Mouse (Mus musculus) embryonic facial prominence, embryonic 11.5 days (tissue): ENCODE results near the gene Spint2. TPM values are rescaled to one million over a fixed set of nuclear protein-coding genes. Genes with fewer than 3 reads are reported as not detected.
A peak's percentile ranks its signal among the peaks of the same experiment; 100 is the strongest.

Experiments
- ATAC-seq: fragments of 200-750 bp; cut with Nextera tagmentation; replicated peaks from 2 replicates; pipeline ENCODE4 v1.8.0; 2017; ENCODE audit warnings: low read depth; ENCODE audit not compliant: insufficient number of reproducible peaks, low FRiP score, low TSS enrichment
- DNase-seq: peaks from one replicate; pipeline ENCODE4 v3.0.0-alpha.2; 2015; ENCODE audit warnings: low spot score
- H3K27ac ChIP-seq: fragments of 300-500 bp; sonication (generic); replicated peaks from 2 replicates; pipeline ENCODE4 v1.5.1; 2014; ENCODE audit warnings: mild to moderate bottlenecking, low read depth, low read length, control low read depth
- H3K27me3 ChIP-seq: fragments of 300-500 bp; sonication (generic); 2 replicates; pipeline ENCODE4 v1.6.1; 2014; ENCODE audit warnings: mild to moderate bottlenecking, low read length, moderate library complexity, mixed read lengths; ENCODE audit not compliant: control insufficient read depth, insufficient read depth
- H3K36me3 ChIP-seq: fragments of 300-500 bp; sonication (generic); replicated peaks from 2 replicates; pipeline ENCODE4 v1.6.1; 2014; ENCODE audit warnings: low read depth, mild to moderate bottlenecking, low read length, moderate library complexity, mixed read lengths; ENCODE audit not compliant: control insufficient read depth, insufficient read depth
- H3K4me1 ChIP-seq: fragments of 300-500 bp; sonication (generic); 2 replicates; pipeline ENCODE4 v1.6.1; 2014; ENCODE audit warnings: low read length, mixed read lengths; ENCODE audit not compliant: control insufficient read depth, insufficient read depth
- H3K4me2 ChIP-seq: fragments of 300-500 bp; sonication (generic); 2 replicates; pipeline ENCODE4 v1.6.1; 2014; ENCODE audit warnings: low read depth, mild to moderate bottlenecking, control low read depth, low read length, moderate library complexity
- H3K4me3 ChIP-seq: fragments of 300-500 bp; sonication (generic); 2 replicates; pipeline ENCODE4 v1.5.1; 2014; ENCODE audit warnings: low read depth, low read length, control low read depth
- H3K9ac ChIP-seq: fragments of 300-500 bp; sonication (generic); replicated peaks from 2 replicates; pipeline ENCODE4 v1.6.1; 2014; ENCODE audit warnings: mild to moderate bottlenecking, control low read depth, low read length
- H3K9me3 ChIP-seq: fragments of 300-500 bp; sonication (generic); replicated peaks from 2 replicates; pipeline ENCODE4 v1.6.1; 2016; ENCODE audit warnings: mild to moderate bottlenecking, low read length, inconsistent platforms, mixed read lengths; ENCODE audit not compliant: control insufficient read depth
- WGBS: fragments of 180-500 bp; shearing (Covaris S2); extraction: QIAGEN DNeasy Blood & Tissue Kit; methylation state at CpG from one replicate; pipeline ENCODE4 v1.1.7; 2014; 5-methylcytosine and 5-hydroxymethylcytosine counted together
- polyA plus RNA-seq: library from polyadenylated mRNA; unstranded; fragments of >200 nt; fragmentation: Nextera tagmentation; extraction: Ambion mirVana; gene quantifications from 2 replicates; pipeline ENCODE4 v1.2.1, GENCODE M21; 2014

Gene Spint2
- polyA plus RNA-seq: 71.4 and 84.5 TPM in 2 replicates

DNA sequence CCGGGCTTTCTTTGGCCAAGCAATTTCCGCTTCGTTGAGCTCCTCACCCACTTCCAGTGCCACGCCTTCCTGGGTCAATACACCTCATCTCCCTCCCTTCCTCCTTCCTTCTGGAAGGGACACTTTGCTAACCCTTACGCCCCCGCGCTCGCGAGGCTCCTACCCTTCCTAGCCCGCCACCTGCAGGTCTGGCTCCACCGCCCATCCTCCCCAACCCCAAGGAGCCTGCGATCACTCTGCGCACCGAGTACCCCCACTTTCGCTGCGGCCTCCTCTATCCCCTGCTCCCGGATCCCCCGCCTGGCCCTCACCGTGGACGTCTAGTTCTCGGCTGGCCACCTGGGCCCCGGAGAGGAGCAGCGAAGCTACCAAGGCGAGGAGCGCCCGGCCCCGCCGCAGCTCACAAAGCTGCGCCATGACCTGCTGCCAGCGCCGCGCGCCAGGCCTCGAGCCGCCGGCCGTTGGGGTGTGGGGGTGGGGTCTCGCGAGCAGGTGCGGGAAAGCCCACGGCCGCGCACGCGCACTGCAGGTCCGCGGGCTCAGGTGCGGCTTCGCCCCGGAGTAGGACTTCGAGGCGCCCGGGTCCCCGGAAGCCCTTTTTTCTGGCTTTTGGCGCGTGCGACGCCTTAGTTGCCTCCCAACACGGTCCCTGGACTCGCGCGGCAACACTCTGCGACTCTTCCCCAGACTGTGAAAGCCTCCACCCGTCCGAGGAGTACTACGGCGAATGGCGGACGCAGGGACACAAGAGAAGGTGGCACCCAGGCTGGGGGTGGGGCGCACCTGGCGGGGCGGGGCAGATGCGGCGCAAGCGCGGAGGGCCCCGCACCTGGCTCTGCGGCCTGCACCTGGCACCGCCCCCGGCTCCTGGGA is at the start of gene Spint2:
TSS of gene Spint2 (minus strand) at position 712 of the 873 bp plus-strand sequence.
- H3K4me3 ChIP-seq: peak within 1 kb of the TSS; percentile 55
- H3K9me3 ChIP-seq: no peaks in the 10 kb centered on the region
- no peak within 1 kb of the TSS for H3K27ac ChIP-seq
- no peaks in the 10 kb centered on the region for H3K36me3 ChIP-seq
- under 1% methylated on average over 79 of the region's 80 CpGs for WGBS
- no peaks in the 10 kb centered on the region; the same call in 1 of the 2 replicates for H3K4me1 ChIP-seq
- peak within 1 kb of the TSS; percentile 70 for H3K9ac ChIP-seq
- H3K27me3 ChIP-seq: peaks cover 18% of the 10 kb centered on the region
- peak within 1 kb of the TSS; percentile 98 for H3K4me2 ChIP-seq
- ATAC-seq: peak; percentile 66
- peak; percentile 63 for DNase-seq

DNA sequence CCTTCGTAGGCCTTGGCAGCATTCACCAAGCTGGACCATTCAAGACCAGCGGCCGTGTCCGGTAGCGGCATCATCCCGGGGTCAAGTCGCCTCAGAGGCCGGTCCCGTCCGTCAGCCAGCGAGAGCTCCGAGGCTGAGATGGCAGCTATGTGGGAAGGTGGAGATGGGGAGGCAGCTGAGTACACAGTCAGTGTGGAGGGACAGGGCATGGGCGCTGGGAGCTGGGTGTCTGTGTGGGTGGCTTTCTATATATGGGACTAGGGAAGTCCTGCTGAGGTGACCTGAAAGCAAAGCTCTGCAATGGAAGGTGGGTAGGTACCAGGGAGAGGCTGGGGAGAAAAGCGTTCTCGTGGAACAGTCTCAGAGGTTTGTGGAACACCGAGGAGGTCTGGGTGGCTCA is 47.3 kb upstream of the Spint2 start:
- H3K9ac ChIP-seq: no peak overlapping the region
- ATAC-seq (no peak), DNase-seq (no peak)
- no peak overlapping the region for H3K4me2 ChIP-seq
- H3K4me1 ChIP-seq: no peaks in the 10 kb centered on the region
- H3K36me3 ChIP-seq: no peaks in the 10 kb centered on the region; the same call in 1 of the 2 replicates
- no peak overlapping the region for H3K27ac ChIP-seq
- H3K9me3 ChIP-seq: no peaks in the 10 kb centered on the region
- WGBS: 91% methylated on average over 16 of the region's 16 CpGs
- no peaks in the 10 kb centered on the region for H3K27me3 ChIP-seq
- H3K4me3 ChIP-seq: no peak overlapping the region

DNA sequence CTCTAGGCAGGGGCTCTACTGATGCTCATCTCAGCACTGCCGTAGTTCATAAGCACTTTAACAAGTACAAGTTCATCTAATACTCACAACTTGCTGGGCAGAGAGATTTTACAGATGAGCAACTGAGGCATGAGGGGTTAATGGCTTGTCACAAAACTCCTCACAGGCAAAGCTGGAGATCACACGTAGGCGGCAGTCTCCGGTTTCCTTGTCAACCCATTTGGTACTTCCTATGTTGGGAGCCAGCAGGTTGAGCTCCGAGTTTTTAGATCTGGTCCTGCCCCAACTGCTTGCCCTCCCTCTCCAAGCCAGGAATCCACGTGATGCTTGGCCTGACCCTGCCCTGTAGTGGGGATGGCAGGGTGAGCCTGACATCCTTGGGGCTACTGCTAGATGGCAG is 45.4 kb upstream of the Spint2 start:
- H3K4me3 ChIP-seq: no peak overlapping the region
- no peaks in the 10 kb centered on the region for H3K27me3 ChIP-seq
- H3K4me2 ChIP-seq: no peak overlapping the region
- no peaks in the 10 kb centered on the region for H3K4me1 ChIP-seq
- H3K27ac ChIP-seq: no peak overlapping the region
- H3K36me3 ChIP-seq: no peaks in the 10 kb centered on the region; the same call in 1 of the 2 replicates
- WGBS: 84% methylated on average over 6 of the region's 6 CpGs
- no peak overlapping the region for H3K9ac ChIP-seq
- no peaks in the 10 kb centered on the region for H3K9me3 ChIP-seq
- ATAC-seq (no peak), DNase-seq (no peak)

DNA sequence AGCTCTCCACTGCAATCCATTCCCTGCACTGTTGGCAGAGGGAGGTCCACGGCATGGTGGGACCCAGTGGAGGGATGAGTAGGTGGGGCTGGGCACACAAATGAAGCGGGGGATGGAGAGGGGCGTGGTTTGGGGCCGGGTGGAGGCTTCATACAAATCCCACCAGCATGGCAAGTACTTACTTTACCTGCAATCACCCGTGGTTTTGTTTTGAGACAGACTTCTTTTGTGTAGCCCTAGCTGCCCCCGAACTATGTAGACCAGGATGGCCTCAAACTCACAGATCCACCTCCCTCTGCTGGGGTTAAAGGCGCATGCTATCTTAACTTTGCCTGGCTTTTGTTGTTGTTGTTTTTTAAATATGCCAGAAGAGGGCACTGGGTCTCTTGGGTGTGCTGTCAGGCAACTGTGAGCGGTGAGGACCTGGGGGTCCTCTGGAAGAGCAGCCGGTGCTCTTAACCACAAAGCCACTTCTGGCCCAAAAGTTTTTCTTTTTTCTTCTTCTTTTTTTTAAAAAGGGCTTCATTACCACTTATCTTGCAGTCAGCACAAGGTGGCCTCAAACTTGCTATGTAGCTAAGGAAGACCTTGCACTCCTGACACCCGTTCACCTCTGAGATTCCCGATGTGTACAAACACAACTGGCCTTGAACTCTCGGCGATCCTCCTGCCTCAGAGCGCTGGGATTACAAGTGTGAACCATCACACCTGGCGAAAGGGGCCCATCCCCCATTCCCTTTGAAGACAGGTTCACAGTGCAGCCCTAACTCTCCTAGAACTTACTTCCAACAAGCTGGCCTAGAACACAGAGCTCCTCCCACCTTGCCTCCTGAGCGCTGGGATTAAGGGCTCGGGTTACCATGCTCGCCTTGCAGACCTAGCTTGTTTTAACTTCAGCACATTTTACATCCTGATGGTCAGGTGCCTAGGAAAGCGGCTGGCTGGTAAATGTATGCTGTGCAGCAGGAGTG is 37.9 kb upstream of the Spint2 start:
- peak overlapping the region; percentile 43 for H3K4me2 ChIP-seq
- H3K4me1 ChIP-seq: peaks cover 24% of the 10 kb centered on the region
- DNase-seq: peak; percentile 74
- H3K9me3 ChIP-seq: no peaks in the 10 kb centered on the region
- no peak for ATAC-seq
- no peaks in the 10 kb centered on the region for H3K27me3 ChIP-seq
- peak overlapping the region; percentile 12; the same call in 1 of the 2 replicates for H3K4me3 ChIP-seq
- WGBS: 9% methylated on average over 19 of the region's 19 CpGs
- H3K9ac ChIP-seq: peak overlapping the region; percentile 53
- H3K27ac ChIP-seq: peak overlapping the region; percentile 72
- no peaks in the 10 kb centered on the region for H3K36me3 ChIP-seq

DNA sequence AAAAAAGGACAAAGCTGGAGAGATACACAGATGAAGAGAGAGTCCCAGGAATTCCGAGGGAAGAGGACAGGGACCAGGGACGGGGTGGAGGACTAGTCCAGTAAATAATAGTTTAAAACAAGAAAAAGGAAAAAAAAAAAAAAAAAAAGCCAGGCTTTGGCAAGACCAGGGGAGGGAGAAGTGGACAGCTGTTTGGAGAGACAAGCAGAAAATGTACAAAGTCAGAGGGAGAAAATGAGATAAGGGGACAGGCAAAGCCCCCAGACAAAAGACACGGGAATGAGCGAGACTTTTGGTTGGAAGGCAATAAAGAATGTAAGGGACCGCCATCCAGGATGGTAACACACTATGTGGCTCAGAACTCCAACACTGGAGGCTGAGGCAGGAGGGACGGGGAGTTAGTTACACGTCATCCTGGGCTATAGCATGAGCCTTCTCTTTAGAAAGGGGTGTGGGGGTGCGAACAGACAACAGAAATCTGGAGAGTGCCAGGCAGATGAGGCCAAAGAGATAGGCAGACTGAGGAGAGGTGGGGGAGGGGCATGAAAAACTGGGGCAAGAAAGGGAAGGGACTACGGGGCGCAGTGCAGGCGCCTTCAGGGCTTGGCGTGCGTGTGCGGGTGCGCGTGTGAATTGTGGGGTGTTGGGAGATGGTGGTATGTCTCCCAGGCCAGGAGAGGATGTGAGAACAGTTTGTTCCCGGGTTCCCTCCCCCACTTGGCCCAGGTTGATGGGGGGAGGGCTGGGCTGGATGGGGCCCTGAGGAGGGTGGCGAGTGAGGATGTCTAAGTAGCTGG is 36.6 kb upstream of the Spint2 start:
- DNase-seq (peak; percentile 50), ATAC-seq (no peak)
- H3K4me2 ChIP-seq: peak overlapping the region; percentile 43
- WGBS: 6% methylated on average over 18 of the region's 18 CpGs
- peak overlapping the region; percentile 72 for H3K27ac ChIP-seq
- no peaks in the 10 kb centered on the region for H3K9me3 ChIP-seq
- no peaks in the 10 kb centered on the region for H3K27me3 ChIP-seq
- H3K9ac ChIP-seq: peak overlapping the region; percentile 53
- peak overlapping the region; percentile 12; the same call in 1 of the 2 replicates for H3K4me3 ChIP-seq
- H3K36me3 ChIP-seq: no peaks in the 10 kb centered on the region
- peaks cover 24% of the 10 kb centered on the region for H3K4me1 ChIP-seq

DNA sequence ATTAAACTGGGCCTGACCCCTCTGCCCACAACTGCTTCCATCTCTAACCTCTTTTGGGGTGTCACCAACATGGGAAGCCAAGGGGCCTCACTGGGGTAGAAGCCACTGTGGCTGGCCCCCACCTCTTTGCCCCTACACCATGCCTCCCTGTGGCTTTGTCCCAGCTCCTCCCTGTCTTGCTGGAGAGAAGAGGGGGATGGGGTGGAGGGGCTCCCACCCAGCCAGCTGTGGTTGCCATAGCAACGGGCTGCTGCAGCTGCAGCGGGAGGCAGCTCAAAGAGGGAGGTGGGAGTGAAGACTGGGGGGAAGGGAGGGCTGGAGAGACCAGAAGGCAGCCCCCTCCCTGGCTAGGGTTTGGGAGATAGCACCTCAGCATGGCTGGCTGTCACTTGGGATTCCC is 35.8 kb upstream of the Spint2 start:
- H3K9me3 ChIP-seq: no peaks in the 10 kb centered on the region
- H3K9ac ChIP-seq: peak overlapping the region; percentile 37; the same call in 1 of the 2 replicates
- H3K4me3 ChIP-seq: no peak overlapping the region
- peak overlapping the region; percentile 41 for H3K4me2 ChIP-seq
- peak overlapping the region; percentile 89 for H3K27ac ChIP-seq
- H3K36me3 ChIP-seq: no peaks in the 10 kb centered on the region
- peaks cover 24% of the 10 kb centered on the region for H3K4me1 ChIP-seq
- DNase-seq: peak; percentile 93
- ATAC-seq: peak; percentile 82
- H3K27me3 ChIP-seq: no peaks in the 10 kb centered on the region
- WGBS: 0% methylated on average over 2 of the region's 2 CpGs

DNA sequence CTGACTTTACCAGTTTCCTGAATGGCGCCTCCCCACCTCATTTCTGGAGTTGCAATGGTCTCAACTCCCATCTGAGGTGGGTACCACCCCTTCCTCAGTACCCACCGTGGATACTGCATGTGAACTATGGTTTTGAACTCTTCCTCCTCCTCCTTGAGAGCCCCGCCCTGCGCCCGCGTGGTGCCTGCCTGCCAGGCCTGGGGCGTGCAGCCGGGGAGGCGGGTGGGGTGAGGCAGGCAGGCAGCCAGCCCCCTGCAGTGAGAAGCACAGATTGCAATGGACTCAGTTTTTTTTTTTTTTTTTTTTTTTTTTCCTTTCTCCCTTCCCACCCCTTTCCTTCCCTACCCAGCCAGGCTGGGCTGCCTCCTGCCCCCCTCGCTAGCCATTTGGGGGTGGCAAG is 35.3 kb upstream of the Spint2 start:
- H3K4me1 ChIP-seq: peaks cover 24% of the 10 kb centered on the region
- H3K27me3 ChIP-seq: no peaks in the 10 kb centered on the region
- H3K9ac ChIP-seq: peak overlapping the region; percentile 37; the same call in 1 of the 2 replicates
- H3K4me2 ChIP-seq: peak overlapping the region; percentile 41
- ATAC-seq: peak; percentile 16; the same call in 1 of the 2 replicates
- 2% methylated on average over 7 of the region's 10 CpGs for WGBS
- H3K9me3 ChIP-seq: no peaks in the 10 kb centered on the region
- H3K4me3 ChIP-seq: no peak overlapping the region
- peak; percentile 75 for DNase-seq
- H3K27ac ChIP-seq: peak overlapping the region; percentile 89
- no peaks in the 10 kb centered on the region for H3K36me3 ChIP-seq
